Mouse (Mus musculus) kidney, embryonic 14.5 days (tissue): ENCODE data around the gene Peli1. TPM values are rescaled to one million over a fixed set of nuclear protein-coding genes. Genes with fewer than 3 reads are reported as not detected.

Experiments
- ATAC-seq: fragments of 200-750 bp; cut with Nextera tagmentation; 2 replicates; pipeline ENCODE4 v1.8.0; 2017; ENCODE audit warnings: moderate number of reproducible peaks, mild to moderate bottlenecking, moderate TSS enrichment, moderate library complexity; ENCODE audit not compliant: low FRiP score, low TSS enrichment
- H3K27ac ChIP-seq: fragments of 300-500 bp; sonication (generic); 2 replicates; pipeline ENCODE4 v1.5.1; 2014; ENCODE audit warnings: low read depth, mild to moderate bottlenecking, low read length, moderate library complexity, mixed read lengths
- H3K27me3 ChIP-seq: fragments of 300-500 bp; sonication (generic); 2 replicates; pipeline ENCODE4 v1.6.1; 2014; ENCODE audit warnings: mild to moderate bottlenecking, low read length; ENCODE audit not compliant: control insufficient read depth, insufficient read depth
- H3K36me3 ChIP-seq: fragments of 300-500 bp; sonication (generic); 2 replicates; pipeline ENCODE4 v1.6.1; 2014; ENCODE audit warnings: low read length, mixed read lengths; ENCODE audit not compliant: control insufficient read depth, insufficient read depth
- H3K4me1 ChIP-seq: fragments of 300-500 bp; sonication (generic); 2 replicates; pipeline ENCODE4 v1.6.1; 2014; ENCODE audit warnings: low read length, mixed read lengths; ENCODE audit not compliant: control insufficient read depth, insufficient read depth
- H3K4me2 ChIP-seq: fragments of 300-500 bp; sonication (generic); replicated peaks from 2 replicates; pipeline ENCODE4 v1.6.1; 2014; ENCODE audit warnings: low read depth, mild to moderate bottlenecking, low read length
- H3K4me3 ChIP-seq: fragments of 300-500 bp; sonication (generic); 2 replicates; pipeline ENCODE4 v1.5.1; 2014; ENCODE audit warnings: mild to moderate bottlenecking, low read length
- H3K9ac ChIP-seq: fragments of 300-500 bp; sonication (generic); 2 replicates; pipeline ENCODE4 v1.6.1; 2014; ENCODE audit warnings: low read depth, mild to moderate bottlenecking, low read length, moderate library complexity
- H3K9me3 ChIP-seq: fragments of 300-500 bp; sonication (generic); 2 replicates; pipeline ENCODE4 v1.6.1; 2016; ENCODE audit warnings: low read length; ENCODE audit not compliant: control insufficient read depth
- WGBS: fragments of 180-500 bp; shearing (Covaris S2); extraction: QIAGEN DNeasy Blood & Tissue Kit; methylation state at CpG from one replicate; pipeline ENCODE4 v1.1.7; 2014; 5-methylcytosine and 5-hydroxymethylcytosine counted together
- polyA plus RNA-seq: library from polyadenylated mRNA; unstranded; fragments of >200 nt; fragmentation: Nextera tagmentation; extraction: Ambion mirVana; gene quantifications from 2 replicates; pipeline ENCODE4 v1.2.1, GENCODE M21; 2014

Gene Peli1
- polyA plus RNA-seq, 1 experiment from 2014 or later = 59.6 TPM

DNA sequence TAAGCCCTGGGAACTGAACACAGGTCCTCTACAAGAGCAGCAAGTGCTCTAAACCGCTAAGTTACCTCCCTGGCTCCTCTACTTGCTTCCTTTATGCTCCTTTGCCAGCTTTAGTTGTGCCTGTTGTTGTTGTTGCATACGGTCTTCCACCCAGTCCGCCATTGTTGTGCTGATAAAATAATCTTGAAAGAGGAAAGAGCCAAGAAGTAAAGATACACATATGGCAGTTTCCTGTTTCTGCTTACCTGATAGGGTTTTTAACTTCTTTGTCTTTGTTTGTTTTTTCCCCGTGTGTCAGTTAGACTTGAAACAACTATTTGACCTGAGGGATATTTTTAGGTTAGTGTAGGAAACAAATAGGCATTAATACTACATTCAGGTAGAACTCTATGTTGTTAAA lies 10.2 kb downstream of the Peli1 start:
- no peak overlapping the region for H3K9ac ChIP-seq
- H3K27ac ChIP-seq = no peak overlapping the region
- WGBS = 87% methylated on average over 4 of the region's 4 CpGs
- H3K4me3 ChIP-seq = no peak overlapping the region
- H3K4me1 ChIP-seq = no peaks in the 10 kb centered on the region
- no peak overlapping the region for H3K4me2 ChIP-seq
- H3K36me3 ChIP-seq = no peaks in the 10 kb centered on the region
- no peak for ATAC-seq
- H3K9me3 ChIP-seq = no peaks in the 10 kb centered on the region
- no peaks in the 10 kb centered on the region for H3K27me3 ChIP-seq

DNA sequence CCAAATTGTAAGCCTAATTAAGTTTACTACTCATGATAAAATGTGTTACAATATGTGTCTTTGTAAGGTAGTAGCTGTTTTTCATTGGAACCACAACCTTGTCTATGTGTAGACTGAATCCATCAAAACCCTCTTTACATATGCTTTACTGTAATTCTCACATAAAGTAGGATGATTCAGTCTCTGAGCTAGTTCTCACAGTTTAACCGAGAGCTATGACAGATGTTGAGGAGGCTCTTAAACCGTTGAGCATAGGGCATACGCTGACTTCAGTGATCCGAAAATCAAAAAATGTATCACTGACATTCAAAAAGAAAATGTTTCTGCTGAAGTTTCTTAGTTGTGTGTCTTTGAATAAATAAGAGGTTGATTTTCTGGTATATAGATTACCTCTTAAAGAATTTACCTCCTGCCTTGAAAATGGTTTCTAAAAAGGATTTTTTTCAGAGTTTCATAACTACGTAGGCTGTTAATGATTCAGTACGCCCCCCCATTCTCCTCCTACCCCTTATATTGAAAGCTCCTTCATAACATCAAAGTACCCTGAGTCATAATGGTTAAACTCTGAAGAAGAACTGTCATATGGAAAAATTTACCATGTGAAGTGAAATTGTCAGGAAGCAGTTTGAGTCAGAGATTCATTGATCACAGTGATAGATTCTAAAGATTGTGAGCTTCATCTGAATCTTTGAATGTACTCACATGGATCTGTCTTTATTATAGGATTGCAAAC lies 11.3 kb downstream of the Peli1 start:
- ATAC-seq = no peak
- Histone ChIP-seq H3K9me3 (no peaks in the 10 kb centered on the region), H3K4me3 (no peak overlapping the region), H3K27me3 (no peaks in the 10 kb centered on the region), H3K9ac (no peak overlapping the region), H3K4me2 (no peak overlapping the region), H3K27ac (no peak overlapping the region), H3K36me3 (no peaks in the 10 kb centered on the region; the same call in 1 of the 2 replicates), H3K4me1 (no peaks in the 10 kb centered on the region)
- WGBS = 89% methylated on average over 6 of the region's 6 CpGs

DNA sequence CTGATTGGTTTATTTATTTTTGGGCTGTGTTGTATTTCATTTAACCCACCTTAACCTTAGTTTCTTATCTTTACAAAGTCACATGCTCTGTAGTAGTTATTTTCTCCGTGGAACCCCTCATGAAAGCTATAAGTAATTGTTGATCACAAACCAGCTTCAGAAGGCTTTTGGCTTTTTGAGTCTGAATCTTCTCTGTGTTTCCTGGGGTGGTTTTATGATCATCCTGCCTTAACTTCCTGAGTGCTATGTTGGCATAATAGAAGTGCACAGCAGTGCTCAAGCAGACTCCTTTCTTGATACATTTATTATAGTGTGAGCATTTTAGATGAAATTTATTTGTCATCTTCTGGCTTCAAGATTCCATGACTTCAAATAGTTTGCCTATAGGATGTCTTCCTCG lies 12.1 kb downstream of the Peli1 start:
- no peaks in the 10 kb centered on the region; the same call in 1 of the 2 replicates for H3K36me3 ChIP-seq
- H3K27ac ChIP-seq = no peak overlapping the region
- no peak overlapping the region for H3K4me2 ChIP-seq
- no peak overlapping the region for H3K4me3 ChIP-seq
- 70% methylated on average over 2 of the region's 2 CpGs for WGBS
- no peaks in the 10 kb centered on the region for H3K27me3 ChIP-seq
- no peak overlapping the region for H3K9ac ChIP-seq
- no peak for ATAC-seq
- H3K4me1 ChIP-seq = no peaks in the 10 kb centered on the region
- no peaks in the 10 kb centered on the region for H3K9me3 ChIP-seq

DNA sequence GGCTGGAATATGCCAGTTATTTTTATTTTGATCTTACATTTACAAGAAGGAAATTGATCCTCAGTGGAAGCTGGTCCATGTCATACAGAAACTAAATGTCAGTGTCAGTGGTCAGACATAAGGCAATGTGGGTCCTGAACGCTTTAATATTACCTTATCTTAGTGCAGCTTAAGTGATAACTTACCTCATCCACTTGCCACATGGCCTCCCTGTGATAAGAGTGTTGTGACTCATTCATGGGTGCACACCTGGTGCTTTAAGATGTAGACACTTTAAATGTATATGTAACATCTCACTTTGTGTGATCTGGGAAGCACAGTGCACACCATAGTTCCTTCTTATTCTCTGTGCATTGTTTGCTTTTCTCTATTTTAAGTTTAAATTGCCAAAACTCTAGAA lies 14.3 kb downstream of the Peli1 start:
- Histone ChIP-seq H3K27me3 (no peaks in the 10 kb centered on the region), H3K27ac (no peak overlapping the region), H3K36me3 (no peaks in the 10 kb centered on the region; the same call in 1 of the 2 replicates), H3K9ac (no peak overlapping the region), H3K4me3 (no peak overlapping the region), H3K4me1 (no peaks in the 10 kb centered on the region), H3K4me2 (no peak overlapping the region), H3K9me3 (no peaks in the 10 kb centered on the region)
- ATAC-seq = no peak
- 92% methylated on average over 1 of the region's 1 CpGs for WGBS

DNA sequence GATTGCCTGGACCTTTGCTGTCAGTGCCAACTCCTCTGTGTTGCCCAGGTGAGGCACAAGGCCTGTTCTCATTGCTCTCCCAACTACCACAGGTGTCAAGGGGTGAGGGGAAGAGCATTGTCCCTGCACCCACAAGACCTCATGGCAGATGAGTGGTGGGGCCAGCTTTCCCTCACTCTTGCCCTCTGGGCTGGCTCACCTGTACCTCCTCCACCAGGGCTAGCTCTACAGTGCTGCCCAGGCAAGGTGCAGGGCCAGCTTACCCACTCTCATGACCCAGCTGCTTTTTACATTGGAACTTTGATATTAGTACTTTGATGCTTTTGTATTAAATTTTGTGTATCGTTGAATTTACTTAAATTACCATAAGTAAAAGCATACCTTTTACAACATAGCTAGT lies 16.0 kb downstream of the Peli1 start:
- 97% methylated on average over 1 of the region's 1 CpGs for WGBS
- Histone ChIP-seq H3K27me3 (no peaks in the 10 kb centered on the region), H3K36me3 (no peaks in the 10 kb centered on the region; the same call in 1 of the 2 replicates), H3K4me3 (no peak overlapping the region), H3K9ac (no peak overlapping the region), H3K27ac (no peak overlapping the region), H3K4me1 (no peaks in the 10 kb centered on the region), H3K9me3 (no peaks in the 10 kb centered on the region), H3K4me2 (no peak overlapping the region)
- ATAC-seq = no peak

DNA sequence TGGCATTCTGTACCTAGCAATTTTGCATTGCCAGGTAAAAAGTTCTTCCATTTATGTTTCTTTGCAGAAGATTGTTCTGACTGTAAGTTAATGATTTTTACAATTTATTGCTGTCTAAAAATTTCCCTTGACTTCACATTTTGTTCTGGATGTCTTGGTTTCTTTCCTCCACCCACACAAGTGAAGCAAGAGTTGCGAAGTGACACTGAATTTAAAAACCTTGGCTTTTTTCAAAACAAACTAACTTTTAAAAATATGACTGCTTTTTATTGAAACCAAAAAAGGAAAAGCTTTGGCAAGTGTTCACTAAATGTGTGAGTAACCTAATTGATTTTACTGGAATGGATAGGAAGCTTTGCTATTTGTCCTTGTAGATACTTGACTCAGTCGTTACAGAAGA lies 18.2 kb downstream of the Peli1 start:
- H3K4me3 ChIP-seq = no peak overlapping the region
- no peaks in the 10 kb centered on the region for H3K27me3 ChIP-seq
- H3K9me3 ChIP-seq = no peaks in the 10 kb centered on the region
- H3K36me3 ChIP-seq = no peaks in the 10 kb centered on the region; the same call in 1 of the 2 replicates
- ATAC-seq = no peak
- WGBS = 88% methylated on average over 2 of the region's 2 CpGs
- H3K9ac ChIP-seq = no peak overlapping the region
- H3K4me2 ChIP-seq = no peak overlapping the region
- no peak overlapping the region for H3K27ac ChIP-seq
- H3K4me1 ChIP-seq = no peaks in the 10 kb centered on the region

DNA sequence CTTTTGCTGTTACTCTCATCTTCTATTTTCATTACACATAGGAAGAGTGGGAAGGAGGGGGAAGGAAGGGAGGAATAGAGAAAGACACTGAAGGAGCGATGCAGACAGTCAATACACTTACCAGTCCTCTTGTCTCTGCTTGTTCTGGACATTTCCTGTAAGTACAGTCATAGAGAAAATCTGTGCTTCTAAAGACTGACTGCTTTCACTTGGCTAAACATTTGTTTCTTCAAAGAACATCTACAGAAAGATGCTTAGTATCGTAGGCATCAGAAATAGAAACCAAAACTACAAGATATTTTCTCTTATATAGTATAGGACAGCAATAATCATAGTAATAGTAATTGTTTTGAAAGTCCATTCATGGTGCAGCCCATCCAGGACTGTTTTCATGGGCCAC lies 23.4 kb downstream of the Peli1 start:
- Histone ChIP-seq H3K9me3 (no peaks in the 10 kb centered on the region), H3K9ac (no peak overlapping the region), H3K27ac (no peak overlapping the region), H3K4me3 (no peak overlapping the region), H3K4me1 (no peaks in the 10 kb centered on the region), H3K36me3 (no peaks in the 10 kb centered on the region), H3K4me2 (no peak overlapping the region), H3K27me3 (no peaks in the 10 kb centered on the region)
- 89% methylated on average over 2 of the region's 2 CpGs for WGBS
- no peak for ATAC-seq

DNA sequence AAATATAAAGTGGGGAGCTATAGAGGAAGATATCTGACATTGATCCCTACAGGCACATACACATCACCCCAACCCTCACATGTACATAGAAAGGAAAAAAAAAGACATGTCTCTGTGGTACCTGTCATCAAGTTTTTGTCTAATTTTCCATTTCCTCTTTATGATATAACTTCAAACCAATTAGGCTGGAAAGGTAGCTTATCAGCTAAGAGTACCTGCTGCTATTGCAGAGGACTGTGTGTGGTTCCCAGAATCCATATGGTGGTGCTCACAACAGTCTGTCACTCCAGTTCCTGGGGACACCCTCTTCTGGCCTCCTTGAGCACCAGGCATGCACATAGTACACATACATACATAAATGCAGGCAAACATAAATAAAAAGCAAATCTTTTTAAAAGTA lies 24.7 kb downstream of the Peli1 start:
- no peak overlapping the region for H3K4me3 ChIP-seq
- no peak overlapping the region for H3K9ac ChIP-seq
- no peaks in the 10 kb centered on the region for H3K36me3 ChIP-seq
- no peak for ATAC-seq
- H3K27me3 ChIP-seq = no peaks in the 10 kb centered on the region
- no peaks in the 10 kb centered on the region for H3K9me3 ChIP-seq
- H3K4me2 ChIP-seq = no peak overlapping the region
- no peak overlapping the region for H3K27ac ChIP-seq
- H3K4me1 ChIP-seq = no peaks in the 10 kb centered on the region

DNA sequence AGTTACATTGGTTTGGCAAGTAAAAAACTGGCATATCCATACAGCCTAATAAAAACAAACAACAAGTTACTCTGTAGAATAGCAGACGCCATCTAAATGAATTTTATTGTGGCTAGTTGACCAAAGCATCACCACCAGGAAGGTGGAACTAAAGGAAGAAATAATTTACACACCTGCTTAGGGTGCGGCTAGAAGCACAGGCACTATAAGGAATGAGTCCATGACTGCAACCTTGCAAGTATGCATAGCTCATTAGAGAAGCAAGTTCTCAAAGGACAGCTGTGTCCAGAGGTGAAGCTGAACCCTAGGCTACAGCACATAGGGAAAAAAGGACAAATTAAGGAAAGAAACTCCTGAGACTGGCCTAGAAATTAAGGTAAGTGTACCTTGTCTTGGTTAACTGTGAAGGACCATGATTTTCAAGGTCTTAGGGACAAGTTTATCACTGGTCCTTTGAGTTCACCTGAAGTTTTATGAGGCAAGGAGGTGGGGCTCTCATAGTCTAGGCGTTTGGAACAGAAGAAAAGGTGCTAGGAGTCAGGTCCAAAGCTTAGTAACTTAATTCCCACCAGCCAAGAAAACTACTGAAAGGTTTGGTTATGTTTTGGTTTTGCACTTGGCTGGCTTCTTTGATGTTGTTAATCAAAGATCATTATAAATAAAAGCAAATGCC lies 25.7 kb downstream of the Peli1 start:
- no peak overlapping the region for H3K4me3 ChIP-seq
- no peaks in the 10 kb centered on the region for H3K36me3 ChIP-seq
- H3K9ac ChIP-seq = no peak overlapping the region
- H3K9me3 ChIP-seq = no peaks in the 10 kb centered on the region
- 66% methylated on average over 3 of the region's 3 CpGs for WGBS
- H3K27me3 ChIP-seq = no peaks in the 10 kb centered on the region
- H3K4me1 ChIP-seq = peaks cover 1% of the 10 kb centered on the region; the same call in 1 of the 2 replicates
- no peak overlapping the region for H3K4me2 ChIP-seq
- ATAC-seq = no peak
- H3K27ac ChIP-seq = no peak overlapping the region
